Mouse (Mus musculus) forebrain, embryonic 12.5 days (tissue): Measurements from ENCODE around the gene Med1. TPM values are rescaled to one million over a fixed set of nuclear protein-coding genes. Genes with fewer than 3 reads are reported as not detected.
A peak's percentile ranks its signal among the peaks of the same experiment; 100 is the strongest.
"Not testable (repeated sequence)": the region's sequence is repeated elsewhere in the genome, so short reads cannot be mapped to it uniquely, and the experiment has no call there.

Source experiments
- ATAC-seq: fragments of 200-750 bp; cut with Nextera tagmentation; 2 replicates; pipeline ENCODE4 v1.8.0; 2017; ENCODE audit warnings: moderate TSS enrichment; ENCODE audit not compliant: low FRiP score
- H3K27ac ChIP-seq: fragments of 300-500 bp; sonication (generic); 2 replicates; pipeline ENCODE4 v1.5.1; 2016; ENCODE audit warnings: mild to moderate bottlenecking
- H3K27me3 ChIP-seq: fragments of 300-500 bp; sonication (generic); 2 replicates; pipeline ENCODE4 v1.6.1; 2016; ENCODE audit warnings: mild to moderate bottlenecking
- H3K36me3 ChIP-seq: fragments of 300-500 bp; sonication (generic); replicated peaks from 2 replicates; pipeline ENCODE4 v1.6.1; 2016; ENCODE audit warnings: mild to moderate bottlenecking
- H3K4me1 ChIP-seq: fragments of 300-500 bp; sonication (generic); 2 replicates; pipeline ENCODE4 v1.6.1; 2016
- H3K4me2 ChIP-seq: fragments of 300-500 bp; sonication (generic); 2 replicates; pipeline ENCODE4 v1.6.1; 2016; ENCODE audit warnings: mild to moderate bottlenecking, moderate library complexity
- H3K4me3 ChIP-seq: fragments of 300-500 bp; sonication (generic); replicated peaks from 2 replicates; pipeline ENCODE4 v1.5.1; 2016; ENCODE audit warnings: mild to moderate bottlenecking
- H3K9ac ChIP-seq: fragments of 300-500 bp; sonication (generic); 2 replicates; pipeline ENCODE4 v1.6.1; 2016; ENCODE audit warnings: mild to moderate bottlenecking
- H3K9me3 ChIP-seq: fragments of 300-500 bp; sonication (generic); 2 replicates; pipeline ENCODE4 v1.6.1; 2016
- WGBS: fragments of 180-500 bp; shearing (Covaris S2); methylation state at CpG from one replicate; pipeline ENCODE4 v1.1.7; 2016; 5-methylcytosine and 5-hydroxymethylcytosine counted together
- polyA plus RNA-seq: library from polyadenylated mRNA; unstranded; fragments of >200 nt; fragmentation: Nextera tagmentation; extraction: Ambion mirVana; gene quantifications from 2 replicates; pipeline ENCODE4 v1.2.1, GENCODE M21; 2016

The Med1 gene
- polyA plus RNA-seq = 68.7 and 79.9 TPM in 2 replicates

GRCm38 (mm10) chr11:98192901-98193805 lies at the start of gene Med1:
Gene Med1 (minus strand): TSS chr11:98193293.
- H3K36me3 ChIP-seq = peaks cover 17% of the 10 kb centered on the region
- H3K4me3 ChIP-seq = peak within 1 kb of the TSS; percentile 82
- ATAC-seq = peak; percentile 95
- under 1% methylated on average over 51 of the region's 53 CpGs for whole genome bisulfite sequencing
- H3K27ac ChIP-seq = peak within 1 kb of the TSS; percentile 93
- peak within 1 kb of the TSS; percentile 72 for H3K4me2 ChIP-seq
- peaks cover 2% of the 10 kb centered on the region; the same call in 1 of the 2 replicates for H3K27me3 ChIP-seq
- H3K9ac ChIP-seq = peak within 1 kb of the TSS; percentile 80
- H3K9me3 ChIP-seq = no peaks in the 10 kb centered on the region
- peaks cover 14% of the 10 kb centered on the region for H3K4me1 ChIP-seq

DNA sequence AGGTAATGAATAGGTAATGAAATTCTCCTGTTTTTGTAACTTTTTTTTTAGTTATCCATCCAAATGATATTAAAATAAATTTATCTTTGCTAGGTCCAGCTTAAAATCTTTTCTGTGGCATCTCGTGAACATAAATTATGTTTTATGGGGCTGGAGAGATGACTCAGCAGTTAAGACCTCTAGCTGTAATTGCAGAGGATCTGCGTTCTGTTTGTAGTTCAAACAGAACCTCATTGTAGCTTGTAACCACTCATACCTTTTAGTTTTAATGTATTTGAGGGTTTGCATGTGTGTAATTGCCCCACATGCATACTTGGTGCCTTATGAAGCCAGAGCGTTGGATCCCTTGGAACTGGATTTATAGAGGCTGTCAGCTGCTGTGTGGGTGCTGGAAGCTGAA lies 45.9 kb upstream of the Med1 start:
- H3K27ac ChIP-seq = no peak overlapping the region
- no peak overlapping the region for H3K4me3 ChIP-seq
- no peaks in the 10 kb centered on the region for H3K27me3 ChIP-seq
- no peak overlapping the region for H3K4me2 ChIP-seq
- ATAC-seq = no peak
- H3K36me3 ChIP-seq = peaks cover 64% of the 10 kb centered on the region
- no peaks in the 10 kb centered on the region for H3K9me3 ChIP-seq
- no peaks in the 10 kb centered on the region for H3K4me1 ChIP-seq
- H3K9ac ChIP-seq = no peak overlapping the region
- WGBS = 96% methylated on average over 3 of the region's 3 CpGs

- no peaks in the 10 kb centered on the region for H3K27me3 ChIP-seq
- peaks cover 62% of the 10 kb centered on the region for H3K36me3 ChIP-seq
These were observed 45.3 kb upstream of the Med1 start for GRCm38 (mm10) chr11:98238416-98238815.

DNA sequence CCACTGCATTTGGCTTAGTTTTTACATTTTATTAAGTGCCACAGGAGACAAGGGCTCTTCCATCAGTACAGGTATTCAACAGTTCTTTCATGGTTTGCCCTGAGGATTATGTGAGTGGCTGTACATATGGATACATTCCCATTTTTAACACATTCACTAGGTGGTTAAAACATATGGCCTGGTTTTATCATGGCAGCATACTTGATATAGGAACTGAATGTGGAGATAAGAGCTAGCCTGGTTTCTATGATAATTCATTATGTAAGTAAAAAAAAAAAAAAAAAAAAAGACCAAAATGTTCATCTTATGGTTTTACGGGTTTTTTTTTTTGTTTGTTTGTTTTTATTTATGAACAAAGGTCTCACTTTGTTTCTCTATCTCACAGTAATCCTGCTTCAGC lies 33.3 kb upstream of the Med1 start:
- Histone ChIP-seq H3K27me3 (no peaks in the 10 kb centered on the region), H3K4me1 (no peaks in the 10 kb centered on the region), H3K9ac (no peak overlapping the region), H3K9me3 (no peaks in the 10 kb centered on the region), H3K4me2 (no peak overlapping the region), H3K27ac (no peak overlapping the region), H3K36me3 (peaks cover 65% of the 10 kb centered on the region), H3K4me3 (no peak overlapping the region)
- 100% methylated on average over 1 of the region's 1 CpGs for WGBS
- ATAC-seq = no peak

More at GRCm38 (mm10) chr11:98238416-98238815, 45.3 kb upstream of the Med1 start:
- Histone ChIP-seq H3K9me3 (no peaks in the 10 kb centered on the region), H3K4me3 (no peak overlapping the region), H3K27ac (no peak overlapping the region), H3K4me2 (no peak overlapping the region), H3K9ac (no peak overlapping the region), H3K4me1 (no peaks in the 10 kb centered on the region)
- ATAC-seq = no peak
- 68% methylated on average over 3 of the region's 3 CpGs for WGBS

DNA sequence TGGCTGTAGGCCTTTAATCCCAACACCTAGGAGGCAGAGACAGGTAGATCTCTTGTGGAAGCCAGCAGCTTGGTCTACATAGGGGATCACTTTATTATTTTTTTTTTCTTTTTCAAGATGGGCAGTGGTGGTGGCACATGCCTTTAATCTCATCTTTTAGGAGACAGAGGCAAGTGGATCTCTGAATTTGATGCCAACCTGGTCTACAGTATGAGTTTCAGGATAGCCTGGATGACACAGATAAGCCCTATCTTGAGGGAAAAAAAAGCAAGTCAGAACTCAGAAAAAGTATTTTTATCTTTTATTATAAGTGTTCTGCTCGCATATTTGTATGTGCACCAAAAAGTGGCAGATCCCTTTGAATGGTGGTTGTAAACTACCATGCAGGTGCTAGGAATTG lies 20.2 kb upstream of the Med1 start:
- Histone ChIP-seq H3K9me3 (no peaks in the 10 kb centered on the region), H3K4me1 (no peaks in the 10 kb centered on the region), H3K4me3 (no peak overlapping the region), H3K9ac (no peak overlapping the region), H3K4me2 (no peak overlapping the region), H3K36me3 (peaks cover 76% of the 10 kb centered on the region), H3K27ac (no peak overlapping the region), H3K27me3 (no peaks in the 10 kb centered on the region)
- ATAC-seq = no peak
- 93% methylated on average over 1 of the region's 1 CpGs for WGBS

DNA sequence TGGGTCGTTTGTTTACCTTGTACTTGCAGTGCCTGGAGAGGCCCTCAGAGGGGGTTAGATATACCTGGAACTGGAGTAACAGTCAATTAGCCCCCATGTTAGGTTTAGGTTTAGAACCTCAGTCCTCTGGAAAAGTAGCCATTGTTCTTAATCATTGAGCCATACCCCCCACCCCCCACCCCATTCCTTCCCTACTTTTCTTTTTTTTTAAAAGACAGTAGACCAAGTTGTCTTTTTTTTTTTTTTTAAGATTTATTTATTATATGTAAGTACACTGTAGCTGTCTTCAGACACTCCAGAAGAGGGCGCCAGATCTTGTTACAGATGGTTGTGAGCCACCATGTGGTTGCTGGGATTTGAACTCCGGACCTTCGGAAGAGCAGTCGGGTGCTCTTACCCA lies 16.6 kb upstream of the Med1 start:
- H3K4me2 ChIP-seq, H3K9ac ChIP-seq, H3K27ac ChIP-seq, H3K4me3 ChIP-seq, H3K9me3 ChIP-seq, ATAC-seq, H3K27me3 ChIP-seq: not testable (repeated sequence)
- Histone ChIP-seq H3K36me3 (peaks cover 57% of the 10 kb centered on the region), H3K4me1 (peaks cover 14% of the 10 kb centered on the region)
- WGBS = 89% methylated on average over 5 of the region's 5 CpGs

DNA sequence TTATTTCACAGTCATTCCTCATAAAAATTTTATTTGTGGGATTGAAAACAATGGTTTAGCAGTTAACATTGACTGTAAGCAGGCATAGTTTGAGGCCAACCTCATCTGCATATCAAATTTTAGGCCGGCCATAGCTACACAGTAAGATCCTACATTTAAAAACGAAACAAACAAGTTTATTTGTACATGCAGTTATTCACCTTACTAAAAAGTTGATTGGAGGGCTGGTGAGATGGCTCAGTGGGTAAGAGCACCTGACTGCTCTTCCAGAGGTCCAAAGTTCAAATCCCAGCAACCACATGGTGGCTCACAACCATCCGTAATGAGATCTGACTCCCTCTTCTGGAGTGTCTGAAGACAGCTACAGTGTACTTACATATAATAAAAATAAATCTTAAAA lies 13.2 kb upstream of the Med1 start:
- peaks cover 20% of the 10 kb centered on the region for H3K4me1 ChIP-seq
- H3K9ac ChIP-seq, H3K27me3 ChIP-seq, ATAC-seq, H3K9me3 ChIP-seq, H3K27ac ChIP-seq: not testable (repeated sequence)
- H3K4me2 ChIP-seq = peak overlapping the region; percentile 44
- 87% methylated on average over 3 of the region's 3 CpGs for WGBS
- peak overlapping the region; percentile 19; the same call in 1 of the 2 replicates for H3K4me3 ChIP-seq
- peaks cover 32% of the 10 kb centered on the region for H3K36me3 ChIP-seq

GRCm38 (mm10) chr11:98205463-98205862 lies 12.4 kb upstream of the Med1 start:
- peak overlapping the region; percentile 44 for H3K4me2 ChIP-seq
- H3K27ac ChIP-seq = no peak overlapping the region
- H3K9me3 ChIP-seq = no peaks in the 10 kb centered on the region
- H3K9ac ChIP-seq = no peak overlapping the region
- H3K4me3 ChIP-seq = peak overlapping the region; percentile 19; the same call in 1 of the 2 replicates
- H3K4me1 ChIP-seq = peaks cover 20% of the 10 kb centered on the region
- peaks cover 25% of the 10 kb centered on the region for H3K36me3 ChIP-seq
- no peak for ATAC-seq
- H3K27me3 ChIP-seq = no peaks in the 10 kb centered on the region

- Histone ChIP-seq H3K36me3 (peaks cover 11% of the 10 kb centered on the region), H3K9me3 (no peaks in the 10 kb centered on the region), H3K4me1 (peaks cover 20% of the 10 kb centered on the region), H3K4me3 (peak overlapping the region; percentile 90), H3K27me3 (no peaks in the 10 kb centered on the region), H3K4me2 (peak overlapping the region; percentile 93), H3K9ac (peak overlapping the region; percentile 97), H3K27ac (0 out of 2 replicates have a peak overlapping the region, but pooled peaks have one; percentile 100)
- ATAC-seq = no peak
- under 1% methylated on average over 16 of the region's 16 CpGs for WGBS
These were observed 10.9 kb upstream of the Med1 start for GRCm38 (mm10) chr11:98203931-98204421.

DNA sequence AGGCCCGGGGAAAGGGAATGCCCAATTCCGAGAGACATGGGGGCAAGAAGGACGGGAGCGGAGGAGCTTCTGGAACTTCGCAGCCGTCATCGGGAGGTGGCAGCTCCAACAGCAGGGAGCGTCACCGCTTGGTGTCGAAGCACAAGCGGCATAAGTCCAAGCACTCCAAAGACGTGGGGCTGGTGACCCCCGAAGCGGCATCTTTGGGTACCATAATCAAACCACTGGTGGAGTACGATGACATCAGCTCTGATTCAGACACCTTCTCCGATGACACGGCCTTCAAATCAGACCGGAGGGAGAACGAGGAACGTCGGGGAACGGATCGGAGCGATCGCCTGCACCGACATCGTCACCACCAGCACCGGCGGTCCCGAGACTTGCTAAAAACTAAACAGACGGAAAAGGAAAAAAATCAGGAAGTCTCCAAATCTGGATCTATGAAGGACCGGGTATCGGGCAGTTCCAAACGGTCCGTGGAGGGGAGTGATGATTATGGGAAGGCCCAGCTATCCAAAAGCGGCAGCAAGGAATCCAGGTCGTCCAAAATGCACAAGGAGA lies 10.3 kb upstream of the Med1 start:
- Histone ChIP-seq H3K4me3 (peak overlapping the region; percentile 90), H3K4me1 (peaks cover 20% of the 10 kb centered on the region), H3K27ac (peak overlapping the region; percentile 100), H3K9me3 (no peaks in the 10 kb centered on the region), H3K9ac (peak overlapping the region; percentile 97), H3K36me3 (peaks cover 6% of the 10 kb centered on the region; the same call in 1 of the 2 replicates), H3K4me2 (peak overlapping the region; percentile 93), H3K27me3 (peaks cover 4% of the 10 kb centered on the region; the same call in 1 of the 2 replicates)
- 0% methylated on average over 37 of the region's 37 CpGs for WGBS
- peak; percentile 47 for ATAC-seq

DNA sequence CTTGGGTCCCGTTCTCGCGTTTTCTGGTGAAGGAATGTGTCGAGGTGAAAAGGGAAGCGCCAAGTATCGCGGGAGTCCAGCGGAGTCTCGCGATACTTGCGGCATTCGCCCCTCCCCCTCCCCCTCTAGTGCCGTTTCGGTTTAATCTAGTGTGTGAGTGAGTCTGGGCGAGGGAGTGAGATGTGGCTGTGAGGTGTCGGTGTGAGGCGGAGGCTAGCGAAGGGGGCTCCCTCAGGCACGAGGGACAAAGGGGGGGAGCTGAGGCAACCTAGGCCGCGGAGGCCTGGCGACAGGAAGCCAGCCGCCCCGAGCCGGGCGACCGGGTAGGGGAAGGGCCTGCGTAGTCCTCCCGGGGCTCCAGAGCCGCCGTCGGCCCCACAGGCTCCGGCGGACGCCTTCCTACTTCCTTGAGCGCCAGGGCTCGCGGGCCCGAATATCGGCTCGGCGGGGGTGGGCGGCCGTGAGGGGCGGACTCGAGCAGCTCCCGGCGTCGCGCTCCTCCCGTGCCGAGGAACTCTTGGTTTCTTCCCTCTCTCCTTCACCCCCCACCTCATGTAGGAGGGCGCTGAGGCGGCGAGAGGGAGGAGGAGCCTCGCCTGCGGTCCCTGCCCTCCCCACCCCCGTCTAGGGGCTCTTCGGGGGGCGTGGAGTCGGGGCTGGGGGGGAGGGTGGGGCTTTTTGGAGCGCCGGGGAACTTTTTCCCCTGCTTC lies 9.7 kb upstream of the Med1 start, which contains the start of gene Cdk12:
Gene Cdk12 (plus strand): TSS at position 419 of the 710 bp plus-strand sequence.
- Histone ChIP-seq H3K27ac (peak within 1 kb of the TSS; percentile 100), H3K4me3 (peak within 1 kb of the TSS; percentile 90), H3K4me1 (peaks cover 17% of the 10 kb centered on the region), H3K4me2 (peak within 1 kb of the TSS; percentile 93), H3K9ac (peak within 1 kb of the TSS; percentile 97), H3K36me3 (no peaks in the 10 kb centered on the region), H3K9me3 (no peaks in the 10 kb centered on the region), H3K27me3 (peaks cover 8% of the 10 kb centered on the region)
- ATAC-seq = peak; percentile 95
- WGBS = under 1% methylated on average over 59 of the region's 63 CpGs
